Mouse (Mus musculus) kidney, adult 9 months (tissue): Measurements from ENCODE around the gene Asgr1.
A peak's percentile ranks its signal among the peaks of the same experiment; 100 is the strongest.
"Not testable (repeated sequence)": the region's sequence is repeated elsewhere in the genome, so short reads cannot be mapped to it uniquely, and the experiment has no call there.

ENCODE experiments used
- DNase-seq: peaks from one replicate; pipeline ENCODE4 v3.0.0; 2022

The Asgr1 gene

GRCm38 (mm10) chr11:70070057-70070456 lies 16.2 kb downstream of the Asgr1 start:
- DNase-seq = no peak

GRCm38 (mm10) chr11:70070603-70071002 lies 16.7 kb downstream of the Asgr1 start:
- not testable (repeated sequence) for DNase-seq

GRCm38 (mm10) chr11:70074379-70075071 lies 20.6 kb downstream of the Asgr1 start:
- DNase-seq = peak; percentile 87

- DNase-seq = no peak
Observed at GRCm38 (mm10) chr11:70075581-70075980, 21.7 kb downstream of the Asgr1 start.

- DNase-seq = no peak
Observed at GRCm38 (mm10) chr11:70077441-70077840, 23.6 kb downstream of the Asgr1 start.

- no peak for DNase-seq
Observed at GRCm38 (mm10) chr11:70079175-70079574, 25.3 kb downstream of the Asgr1 start.

GRCm38 (mm10) chr11:70079928-70080327 lies 26.0 kb downstream of the Asgr1 start:
- peak; percentile 54 for DNase-seq

- DNase-seq = no peak
Observed at GRCm38 (mm10) chr11:70080803-70081590, 27.1 kb downstream of the Asgr1 start.

GRCm38 (mm10) chr11:70084563-70084962 lies 30.7 kb downstream of the Asgr1 start:
- DNase-seq = no peak

- DNase-seq = peak; percentile 41
Observed at GRCm38 (mm10) chr11:70091986-70092783, 38.3 kb downstream of the Asgr1 start, which contains the start of gene Asgr2. Asgr2 (plus strand) TSS chr11:70092644.

GRCm38 (mm10) chr11:70097396-70097795 lies 43.5 kb downstream of the Asgr1 start:
- DNase-seq = no peak

GRCm38 (mm10) chr11:70099102-70099501 lies 45.2 kb downstream of the Asgr1 start:
- no peak for DNase-seq

- no peak for DNase-seq
Observed at GRCm38 (mm10) chr11:70099809-70100208, 45.9 kb downstream of the Asgr1 start.

- DNase-seq = no peak
Observed at GRCm38 (mm10) chr11:70103701-70104315, 49.9 kb downstream of the Asgr1 start.

- no peak for DNase-seq
Observed at GRCm38 (mm10) chr11:70107085-70107484, 53.2 kb downstream of the Asgr1 start.
